Mouse (Mus musculus): Measurements from ENCODE around the gene Pim2. TPM values are rescaled to one million over a fixed set of nuclear protein-coding genes. Genes with fewer than 3 reads are reported as not detected.

The Pim2 gene
- 2.7 and 3.1 TPM in 2 replicates for polyA plus RNA-seq (2012; rRNA removed)

DNA sequence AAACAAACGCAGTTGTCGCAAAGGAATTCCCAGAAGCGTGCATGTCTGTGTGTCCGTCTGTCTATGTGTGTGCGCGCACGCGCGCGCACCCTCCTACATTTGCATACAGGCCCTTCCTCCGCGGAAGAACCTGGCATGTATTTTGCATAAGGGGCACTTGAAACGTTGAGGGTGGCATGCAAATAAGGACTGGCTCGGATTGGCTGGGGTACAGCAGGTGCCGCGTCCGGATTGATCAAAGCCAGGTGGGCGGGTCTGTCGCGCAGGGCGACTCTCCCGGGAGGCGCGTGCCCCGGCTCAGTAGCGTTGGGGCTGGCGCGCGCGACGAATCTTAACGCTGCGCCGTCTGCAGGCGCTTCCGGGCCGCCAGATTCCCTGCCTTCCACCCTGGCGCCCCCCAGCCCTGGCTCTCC, at the start of gene Pim2:
Gene Pim2 (plus strand): TSS at position 256 of the 413 bp plus-strand sequence.

DNA sequence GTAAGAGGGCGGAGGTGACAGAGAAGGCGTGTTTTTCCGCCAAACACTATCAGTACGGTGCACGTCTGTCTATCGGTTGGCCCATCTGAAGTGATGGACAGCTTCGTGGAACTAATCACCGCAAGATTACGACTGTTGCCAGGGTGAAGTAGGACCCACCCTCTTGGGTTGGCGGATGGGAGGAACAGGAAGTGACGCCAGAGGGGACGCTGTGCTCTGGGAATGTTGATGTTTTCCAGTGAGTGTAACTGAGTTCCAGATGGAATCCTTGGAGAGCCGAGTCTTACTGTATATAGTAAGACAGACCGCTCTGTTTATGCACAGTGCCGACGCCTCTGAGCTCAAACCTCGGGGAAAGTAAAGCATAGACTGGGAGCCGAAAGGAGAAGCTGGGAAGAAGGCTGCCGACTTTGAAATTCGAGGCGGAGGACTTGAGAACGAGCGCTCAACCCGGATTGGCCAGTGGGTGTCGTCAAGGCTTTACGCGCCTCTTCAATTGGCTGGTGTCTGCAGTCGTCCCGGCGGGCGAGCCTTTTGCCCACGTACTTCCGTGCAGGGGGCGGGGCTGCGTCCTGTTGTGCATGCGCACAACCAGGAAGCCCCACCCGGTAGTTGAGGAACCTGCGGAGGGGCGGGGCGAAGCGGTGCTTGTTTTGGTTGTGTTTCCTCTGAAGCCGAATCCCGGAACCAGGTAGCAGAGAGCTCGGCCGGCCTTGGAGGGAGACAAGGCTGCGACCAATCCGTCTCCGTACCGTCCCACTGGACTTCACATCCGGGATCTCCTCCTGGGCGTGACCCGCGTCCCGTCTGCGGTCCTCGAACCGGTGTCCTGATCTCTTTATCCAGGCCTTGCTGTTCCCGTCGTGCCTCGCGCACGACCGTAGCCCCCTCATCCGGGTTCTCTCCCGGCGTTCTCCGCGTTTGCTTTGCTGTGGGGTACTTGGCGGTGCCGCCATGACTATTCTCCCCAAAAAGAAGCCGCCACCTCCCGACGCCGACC, 36.6 kb upstream of the Pim2 start, which contains the start of gene Otud5:
Gene Otud5 (plus strand): TSS at position 202 of the 1,000 bp plus-strand sequence.

GRCm38 (mm10) chrX:7883841-7884567, 5.9 kb downstream of the Pim2 start, which contains the start of gene Slc35a2:
Gene Slc35a2 (plus strand): TSS chrX:7884028.

DNA sequence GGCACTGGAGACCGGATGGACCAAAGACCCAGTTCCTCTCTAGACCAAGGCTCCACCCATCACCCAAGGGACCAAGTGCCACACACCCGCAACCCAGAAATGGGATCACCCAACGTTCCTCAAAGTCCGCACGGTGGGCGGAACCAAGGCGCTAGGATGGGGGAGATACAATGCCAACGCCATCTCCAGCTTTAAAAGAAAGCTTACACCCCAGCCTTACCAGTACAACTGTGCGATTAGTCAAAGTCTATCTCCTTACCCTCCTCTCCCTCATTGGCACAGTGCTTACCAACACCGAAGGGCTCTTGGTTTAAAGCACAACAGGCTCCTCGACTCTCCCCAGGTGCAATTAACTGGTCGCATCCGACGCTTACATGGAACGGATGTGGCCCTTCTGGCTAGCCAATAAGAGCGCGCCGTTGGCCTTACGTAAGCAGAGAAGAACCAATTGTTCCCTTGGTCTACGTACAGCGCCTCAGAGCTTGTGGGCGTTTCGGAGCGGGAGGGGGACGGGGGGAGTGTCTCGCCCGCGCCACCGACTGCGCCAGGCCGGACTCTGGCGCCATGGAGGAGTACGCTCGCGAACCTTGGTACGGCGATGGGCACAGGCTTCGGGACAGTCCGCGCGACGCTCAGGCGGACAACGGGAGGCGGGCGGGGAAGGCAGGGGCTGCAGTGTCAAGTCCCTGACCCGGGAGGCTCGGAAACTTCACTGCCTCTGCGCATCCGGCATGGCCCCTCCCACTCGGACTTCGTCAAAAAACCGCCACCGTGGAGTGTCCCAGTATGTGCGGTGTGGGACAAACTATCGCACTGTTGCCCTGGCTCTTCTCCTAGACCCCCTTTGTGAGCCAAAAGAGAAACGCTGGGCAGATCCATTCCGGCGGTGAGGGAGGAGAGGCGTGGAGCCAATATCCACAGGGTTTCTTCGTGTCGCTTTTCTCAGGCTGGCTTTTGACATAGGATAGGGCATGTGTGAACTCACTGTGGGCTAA, 21.1 kb downstream of the Pim2 start, which contains the start of the genes Pqbp1 and Timm17b:
Gene Pqbp1 (minus strand): TSS at position 390 of the 995 bp plus-strand sequence.
Gene Timm17b (plus strand): TSS at position 478 of the 995 bp plus-strand sequence.

GRCm38 (mm10) chrX:7907735-7908134, 29.7 kb downstream of the Pim2 start, which contains the start of gene Gm10491:
Gene Gm10491 (minus strand): TSS chrX:7907835.

GRCm38 (mm10) chrX:7909242-7909641, 31.2 kb downstream of the Pim2 start, which contains the start of gene Gm10490:
Gene Gm10490 (plus strand): TSS chrX:7909542.

GRCm38 (mm10) chrX:7919601-7920383, 41.7 kb downstream of the Pim2 start, which contains the start of gene Pcsk1n:
Gene Pcsk1n (plus strand): TSS chrX:7919822.

DNA sequence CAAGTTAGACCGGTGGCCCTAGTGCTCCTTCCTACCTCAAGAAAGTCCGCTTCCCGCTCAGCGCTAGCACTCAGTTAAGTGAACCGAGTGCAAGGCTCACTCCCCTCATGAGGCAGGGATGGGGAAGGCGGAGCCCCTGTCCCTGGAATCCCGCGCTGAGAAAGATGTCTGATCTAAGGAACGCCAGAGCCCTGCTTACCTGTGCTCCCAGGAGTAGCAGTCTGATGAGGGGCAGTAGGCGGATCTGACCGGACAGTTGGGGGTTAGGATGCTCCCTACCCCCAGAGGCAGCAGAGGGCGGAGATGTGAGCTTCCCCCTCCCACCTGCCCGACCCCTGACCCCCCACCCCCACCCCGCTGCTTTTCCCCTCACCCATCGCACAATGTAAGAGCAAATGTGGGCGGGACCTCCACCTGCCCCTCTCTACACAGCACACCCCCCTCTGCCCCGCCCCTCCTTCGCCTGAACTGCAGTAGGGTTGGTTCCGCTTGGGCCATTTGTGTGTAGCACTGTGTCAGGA, 50.3 kb downstream of the Pim2 start, which contains the start of gene Eras:
Gene Eras (minus strand): TSS at position 338 of the 521 bp plus-strand sequence.

Other genes starting within 250 kb of the Pim2 start
- 0.44 and 0.45 TPM in 2 replicates for gene Syp, start 239.8 kb upstream of the Pim2 start, polyA plus RNA-seq (2012; rRNA removed)
- 1.2 and 1.3 TPM in 2 replicates for gene Prickle3, start 221.0 kb upstream of the Pim2 start, polyA plus RNA-seq (2012; rRNA removed)
- gene Plp2, start 206.9 kb upstream of the Pim2 start, polyA plus RNA-seq (2012; rRNA removed): 24.8 and 27.6 TPM in 2 replicates
- gene Magix, start 197.0 kb upstream of the Pim2 start, polyA plus RNA-seq (2012; rRNA removed): 0.03 and 0.07 TPM in 2 replicates
- gene Gpkow, start 181.1 kb upstream of the Pim2 start, polyA plus RNA-seq (2012; rRNA removed): 7.1 and 8.1 TPM in 2 replicates
- gene Wdr45, start 163.9 kb upstream of the Pim2 start, polyA plus RNA-seq (2012; rRNA removed): 12.3 and 12.8 TPM in 2 replicates
- 0.12 and 0.20 TPM in 2 replicates for gene Gm45208, start 156.0 kb upstream of the Pim2 start, polyA plus RNA-seq (2012; rRNA removed)
- 3.9 and 4.5 TPM in 2 replicates for gene Praf2, start 149.8 kb upstream of the Pim2 start, polyA plus RNA-seq (2012; rRNA removed)
- 1.3 TPM in 2 replicates for gene Ccdc120, start 127.4 kb upstream of the Pim2 start, polyA plus RNA-seq (2012; rRNA removed)
- gene Tfe3, start 115.7 kb upstream of the Pim2 start, polyA plus RNA-seq (2012; rRNA removed): 3.6 and 5.0 TPM in 2 replicates
- gene Gripap1, start 88.5 kb upstream of the Pim2 start, polyA plus RNA-seq (2012; rRNA removed): 30.3 and 32.3 TPM in 2 replicates
- 0.31 and 0.43 TPM in 2 replicates for gene Kcnd1, start 56.0 kb upstream of the Pim2 start, polyA plus RNA-seq (2012; rRNA removed)
- 24.6 and 36.1 TPM in 2 replicates for gene Otud5, start 36.9 kb upstream of the Pim2 start, polyA plus RNA-seq (2012; rRNA removed)
- gene Slc35a2, start 5.8 kb downstream of the Pim2 start, polyA plus RNA-seq (2012; rRNA removed): 12.3 and 14.3 TPM in 2 replicates
- gene Pqbp1, start 21.0 kb downstream of the Pim2 start, polyA plus RNA-seq (2012; rRNA removed): 48.7 and 50.7 TPM in 2 replicates
- gene Timm17b, start 21.1 kb downstream of the Pim2 start, polyA plus RNA-seq (2012; rRNA removed): 17.0 and 19.4 TPM in 2 replicates
- not detected in 2 replicates for gene Gm10491, start 29.6 kb downstream of the Pim2 start, polyA plus RNA-seq (2012; rRNA removed)
- gene Gm10490, start 31.3 kb downstream of the Pim2 start, polyA plus RNA-seq (2012; rRNA removed): not detected in 2 replicates
- gene Pcsk1n, start 41.6 kb downstream of the Pim2 start, polyA plus RNA-seq (2012; rRNA removed): 0.01 and 0.02 TPM in 2 replicates
- not detected in 2 replicates for gene Eras, start 50.3 kb downstream of the Pim2 start, polyA plus RNA-seq (2012; rRNA removed)
- 10.6 and 11.4 TPM in 2 replicates for gene Hdac6, start 69.6 kb downstream of the Pim2 start, polyA plus RNA-seq (2012; rRNA removed)
- gene Gata1, start 99.8 kb downstream of the Pim2 start, polyA plus RNA-seq (2012; rRNA removed): 97.0 and 119 TPM in 2 replicates
- gene Glod5, start 140.2 kb downstream of the Pim2 start, polyA plus RNA-seq (2012; rRNA removed): 0.09 TPM in 1 of 2 replicates, not detected in the other
- 27.8 and 33.8 TPM in 2 replicates for gene Suv39h1, start 196.5 kb downstream of the Pim2 start, polyA plus RNA-seq (2012; rRNA removed)
- 9.5 and 11.2 TPM in 2 replicates for gene Was, start 212.2 kb downstream of the Pim2 start, polyA plus RNA-seq (2012; rRNA removed)

Data from liver, embryonic 14 days (tissue).